Mouse (Mus musculus) lung, adult 2 months (tissue): ENCODE results near the gene P4ha2. TPM values are rescaled to one million over a fixed set of nuclear protein-coding genes. Genes with fewer than 3 reads are reported as not detected.

ENCODE experiments used
- DNase-seq: peaks from one replicate; pipeline ENCODE4 v3.0.0; 2022
- H3K4me1 ChIP-seq: fragments of 200-500 bp; 2 replicates; pipeline ENCODE4 v1.6.1; 2011; ENCODE audit warnings: low read length; ENCODE audit not compliant: control insufficient read depth, insufficient read depth
- H3K4me3 ChIP-seq: fragments of 200-500 bp; replicated peaks from 2 replicates; pipeline ENCODE3; 2011; ENCODE audit warnings: low read depth, mild to moderate bottlenecking, control low read depth, low read length; ENCODE audit errors: extremely low read depth
- CTCF ChIP-seq: fragments of 200-500 bp; IDR thresholded peaks from 2 replicates; pipeline ENCODE4 v1.5.1; 2011; ENCODE audit warnings: mild to moderate bottlenecking, low read length, control low read depth; ENCODE audit not compliant: insufficient read depth
- POLR2A ChIP-seq: fragments of 200-500 bp; IDR thresholded peaks from 2 replicates; pipeline ENCODE4 v1.6.1; 2011; ENCODE audit warnings: low read depth, mild to moderate bottlenecking, control low read depth, low read length, borderline replicate concordance; ENCODE audit errors: extremely low read depth
- WGBS: fragments of 180-500 bp; shearing (Covaris S2); methylation state at CpG from one replicate; pipeline ENCODE4 v1.1.7; 2018; 5-methylcytosine and 5-hydroxymethylcytosine counted together
- polyA plus RNA-seq: library from polyadenylated mRNA; depleted of rRNA; stranded (reverse); fragments of >200 nt; gene quantifications from 2 replicates; pipeline ENCODE4 v1.2.3, GENCODE M21; 2012

P4ha2 gene
- polyA plus RNA-seq, 1 experiment, result 30.0 TPM

GRCm38 (mm10) chr11:54067318-54067995 is 32.4 kb upstream of the P4ha2 start:
- DNase-seq, result no peak
- Histone ChIP-seq H3K4me1 (peaks cover 6% of the 10 kb centered on the region), H3K4me3 (no peak overlapping the region)
- TF ChIP-seq POLR2A (no peak), CTCF (no peak)
- 67% methylated on average over 12 of the region's 12 CpGs for WGBS

- DNase-seq, result no peak
- peaks cover 9% of the 10 kb centered on the region for H3K4me1 ChIP-seq
- WGBS, result 44% methylated on average over 4 of the region's 4 CpGs
- H3K4me3 ChIP-seq, result no peak overlapping the region
- TF ChIP-seq POLR2A, result no peak
- no peak for TF ChIP-seq CTCF
Measured at GRCm38 (mm10) chr11:54067996-54068519, 31.8 kb upstream of the P4ha2 start.

GRCm38 (mm10) chr11:54068520-54069371 is 31.1 kb upstream of the P4ha2 start, which contains the start of gene Pdlim4:
Pdlim4 (minus strand) TSS chr11:54069014.
- 5% methylated on average over 57 of the region's 61 CpGs for WGBS
- DNase-seq, result no peak
- TF ChIP-seq POLR2A, result no peak
- no peak for TF ChIP-seq CTCF
- Histone ChIP-seq H3K4me3 (no peak within 1 kb of the TSS), H3K4me1 (peaks cover 9% of the 10 kb centered on the region)

- no peak for DNase-seq
- TF ChIP-seq CTCF, result no peak
- no peak for TF ChIP-seq POLR2A
- Histone ChIP-seq H3K4me1 (peaks cover 9% of the 10 kb centered on the region), H3K4me3 (no peak overlapping the region)
- 63% methylated on average over 5 of the region's 5 CpGs for WGBS
Measured at GRCm38 (mm10) chr11:54071726-54072445, 28.0 kb upstream of the P4ha2 start.

GRCm38 (mm10) chr11:54073291-54073690 is 26.6 kb upstream of the P4ha2 start:
- H3K4me1 ChIP-seq, result peaks cover 9% of the 10 kb centered on the region
- WGBS, result 49% methylated on average over 4 of the region's 4 CpGs
- TF ChIP-seq POLR2A, result no peak
- TF ChIP-seq CTCF, result no peak
- DNase-seq, result no peak
- no peak overlapping the region for H3K4me3 ChIP-seq

GRCm38 (mm10) chr11:54075353-54075752 is 24.5 kb upstream of the P4ha2 start:
- no peak overlapping the region for H3K4me3 ChIP-seq
- DNase-seq, result no peak
- TF ChIP-seq CTCF (no peak), POLR2A (no peak)
- 77% methylated on average over 6 of the region's 6 CpGs for WGBS
- peaks cover 5% of the 10 kb centered on the region; the same call in 1 of the 2 replicates for H3K4me1 ChIP-seq

- WGBS, result 88% methylated on average over 1 of the region's 1 CpGs
- H3K4me1 ChIP-seq, result peaks cover 5% of the 10 kb centered on the region; the same call in 1 of the 2 replicates
- TF ChIP-seq CTCF, result no peak
- no peak for TF ChIP-seq POLR2A
- no peak overlapping the region for H3K4me3 ChIP-seq
- no peak for DNase-seq
Measured at GRCm38 (mm10) chr11:54076101-54076500, 23.8 kb upstream of the P4ha2 start.

GRCm38 (mm10) chr11:54080435-54080834 is 19.5 kb upstream of the P4ha2 start:
- no peak for DNase-seq
- Histone ChIP-seq H3K4me3 (no peak overlapping the region), H3K4me1 (no peaks in the 10 kb centered on the region)
- WGBS, result 51% methylated on average over 7 of the region's 7 CpGs
- no peak for TF ChIP-seq POLR2A
- TF ChIP-seq CTCF, result no peak

- no peak for DNase-seq
- Histone ChIP-seq H3K4me3 (no peak overlapping the region), H3K4me1 (no peaks in the 10 kb centered on the region)
- WGBS, result 85% methylated on average over 5 of the region's 5 CpGs
- TF ChIP-seq POLR2A, result no peak
- TF ChIP-seq CTCF, result no peak
Measured at GRCm38 (mm10) chr11:54082725-54083124, 17.2 kb upstream of the P4ha2 start.

GRCm38 (mm10) chr11:54084976-54085375 is 14.9 kb upstream of the P4ha2 start:
- no peak for DNase-seq
- Histone ChIP-seq H3K4me3 (no peak overlapping the region), H3K4me1 (no peaks in the 10 kb centered on the region)
- WGBS, result 97% methylated on average over 1 of the region's 1 CpGs
- no peak for TF ChIP-seq POLR2A
- TF ChIP-seq CTCF, result no peak
